Mouse (Mus musculus) bone marrow macrophage, adult 2 months (primary cell): Measurements from ENCODE around the gene Gm49321. TPM values are rescaled to one million over a fixed set of nuclear protein-coding genes. Genes with fewer than 3 reads are reported as not detected.

Experiments used
- H3K27ac ChIP-seq: 2 replicates; pipeline ENCODE4 v1.5.1; 2012; ENCODE audit warnings: low read depth, low read length; ENCODE audit not compliant: insufficient read depth
- H3K4me1 ChIP-seq: 2 replicates; pipeline ENCODE4 v1.6.1; 2012; ENCODE audit warnings: low read length; ENCODE audit not compliant: control insufficient read depth, insufficient read depth
- H3K4me3 ChIP-seq: 2 replicates; pipeline ENCODE4 v1.5.1; 2012; ENCODE audit warnings: mild to moderate bottlenecking, low read length, moderate library complexity; ENCODE audit not compliant: insufficient read depth
- CTCF ChIP-seq: IDR thresholded peaks from 2 replicates; pipeline ENCODE4 v1.5.1; 2012; ENCODE audit warnings: low read depth, mild to moderate bottlenecking, low read length, moderate library complexity
- POLR2A ChIP-seq: IDR thresholded peaks from 2 replicates; pipeline ENCODE4 v1.6.1; 2012; ENCODE audit warnings: mild to moderate bottlenecking, low read depth, low read length, borderline replicate concordance
- polyA plus RNA-seq: library from polyadenylated mRNA; stranded (reverse); fragments of >200 nt; gene quantifications from 2 replicates; pipeline ENCODE4 v1.2.4, GENCODE M21; 2012; ENCODE audit not compliant: missing spikeins, insufficient read depth, insufficient read length

Gm49321 gene
- polyA plus RNA-seq, 1 experiment: 6.1 TPM

- Histone ChIP-seq H3K4me3 (peak overlapping the region; percentile 38; the same call in 1 of the 2 replicates), H3K4me1 (no peaks in the 10 kb centered on the region), H3K27ac (no peak overlapping the region)
- TF ChIP-seq CTCF: no peak
These were observed 60.6 kb downstream of the Gm49321 start for GRCm38 (mm10) chr12:73998128-73998456.

DNA sequence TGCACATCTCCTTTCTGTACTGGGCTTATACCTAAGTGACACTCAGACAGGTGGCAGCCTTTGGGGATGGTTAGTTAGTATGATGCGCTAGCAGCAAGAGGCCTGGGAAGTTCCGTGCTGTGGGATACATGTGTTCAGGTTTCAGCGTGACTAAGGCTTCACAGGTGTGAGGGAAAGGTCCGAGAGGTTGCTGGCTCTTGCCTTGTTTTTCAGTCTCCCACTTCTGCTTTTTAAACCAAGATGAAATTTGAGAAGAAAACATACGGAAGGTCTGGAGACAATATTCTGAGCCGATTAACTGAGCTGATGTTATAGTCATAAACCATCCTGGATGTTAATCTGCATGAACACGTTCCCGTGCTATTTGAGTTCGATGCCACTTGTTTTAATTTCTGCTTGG, 65.0 kb downstream of the Gm49321 start:
- Histone ChIP-seq H3K4me1 (no peaks in the 10 kb centered on the region), H3K4me3 (no peak overlapping the region), H3K27ac (no peak overlapping the region)
- TF ChIP-seq CTCF (no peak), POLR2A (no peak)

- no peak overlapping the region for H3K4me3 ChIP-seq
- H3K4me1 ChIP-seq: no peaks in the 10 kb centered on the region
- H3K27ac ChIP-seq: no peak overlapping the region
- TF ChIP-seq POLR2A: no peak
- peak; percentile 81 for TF ChIP-seq CTCF
These were observed 72.0 kb downstream of the Gm49321 start for GRCm38 (mm10) chr12:74009448-74009911.

DNA sequence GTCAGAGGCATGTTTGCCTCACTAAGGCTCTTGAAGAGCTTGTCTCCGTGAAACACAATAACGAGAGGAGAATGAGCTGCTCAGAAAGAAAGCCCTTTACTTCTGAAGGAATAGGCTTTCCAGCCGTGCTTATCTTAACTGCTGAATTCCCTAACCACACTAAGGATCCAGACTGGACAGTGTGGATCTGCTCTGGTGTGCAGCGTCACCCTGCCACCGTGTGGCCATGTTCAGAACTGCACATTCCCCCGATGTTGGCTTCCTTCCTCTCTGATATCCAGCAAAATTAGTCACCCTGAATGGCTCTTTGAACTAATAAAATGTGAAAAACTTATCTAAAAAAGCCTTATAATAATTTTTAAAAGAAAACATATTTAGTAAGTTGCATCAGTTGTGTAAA, 76.3 kb downstream of the Gm49321 start:
- H3K4me1 ChIP-seq: no peaks in the 10 kb centered on the region
- no peak overlapping the region for H3K4me3 ChIP-seq
- no peak overlapping the region for H3K27ac ChIP-seq
- TF ChIP-seq CTCF: peak; percentile 84
- TF ChIP-seq POLR2A: no peak

- H3K27ac ChIP-seq: no peak overlapping the region
- no peak for TF ChIP-seq POLR2A
- TF ChIP-seq CTCF: peak; percentile 35; the same call in 1 of the 2 replicates
- no peak overlapping the region for H3K4me3 ChIP-seq
- no peaks in the 10 kb centered on the region for H3K4me1 ChIP-seq
These were observed 77.4 kb downstream of the Gm49321 start for GRCm38 (mm10) chr12:74014739-74015270.

DNA sequence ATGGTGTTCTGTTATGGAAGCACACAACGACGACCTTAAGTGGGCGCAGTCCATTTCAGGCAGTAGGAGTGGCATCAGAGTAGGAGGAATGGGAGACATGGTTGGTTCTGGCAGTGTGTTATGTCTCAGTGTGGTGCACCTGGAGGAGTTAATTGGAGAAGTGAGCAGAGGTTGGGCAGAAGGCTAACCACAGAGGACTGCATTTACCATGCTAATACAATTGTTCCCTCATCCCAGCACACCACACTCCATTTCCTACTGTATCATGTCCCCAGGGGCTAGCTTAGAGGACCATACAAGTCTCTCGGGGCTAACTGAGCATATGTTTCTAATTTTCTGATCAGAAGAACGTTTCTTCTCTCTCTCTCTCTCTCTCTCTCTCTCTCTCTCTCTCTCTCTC, 78.0 kb downstream of the Gm49321 start:
- H3K27ac ChIP-seq: no peak overlapping the region
- no peaks in the 10 kb centered on the region for H3K4me1 ChIP-seq
- TF ChIP-seq CTCF (no peak), POLR2A (no peak)
- H3K4me3 ChIP-seq: no peak overlapping the region

Other genes starting within 250 kb of the Gm49321 start
- gene Hif1a, start 36.3 kb upstream of the Gm49321 start, polyA plus RNA-seq: 54.7 and 61.0 TPM in 2 replicates
- 13.8 and 22.8 TPM in 2 replicates for gene Snapc1, start 26.8 kb downstream of the Gm49321 start, polyA plus RNA-seq
- gene Syt16, start 60.0 kb downstream of the Gm49321 start, polyA plus RNA-seq: not detected in 2 replicates